Mouse (Mus musculus): Measurements from ENCODE around the gene Elf3. TPM values are rescaled to one million over a fixed set of nuclear protein-coding genes. Genes with fewer than 3 reads are reported as not detected.

The Elf3 gene
- 0.05 and 0.15 TPM in 2 replicates for polyA plus RNA-seq (2012)

GRCm38 (mm10) chr1:135258380-135259127 is at the start of gene Elf3:
Elf3 (minus strand) TSS chr1:135258568.

GRCm38 (mm10) chr1:135283826-135284291 is 25.5 kb upstream of the Elf3 start, which contains the start of gene Rnpep:
Rnpep (minus strand) TSS chr1:135284084.

Other genes starting within 250 kb of the Elf3 start
- 0.03 TPM in 1 of 2 replicates, not detected in the other for gene Lgr6, start 153.3 kb downstream of the Elf3 start, polyA plus RNA-seq (2012)
- gene Ptpn7, start 125.9 kb downstream of the Elf3 start, polyA plus RNA-seq (2012) = 136 and 153 TPM in 2 replicates
- gene Arl8a, start 111.7 kb downstream of the Elf3 start, polyA plus RNA-seq (2012) = 68.3 and 85.1 TPM in 2 replicates
- gene Gpr37l1, start 90.9 kb downstream of the Elf3 start, polyA plus RNA-seq (2012) = not detected in 2 replicates
- 83.0 and 119 TPM in 2 replicates for gene Rnpep, start 25.5 kb upstream of the Elf3 start, polyA plus RNA-seq (2012)
- gene Timm17a, start 55.2 kb upstream of the Elf3 start, polyA plus RNA-seq (2012) = 0.67 and 1.7 TPM in 2 replicates
- not detected in 2 replicates for gene Lmod1, start 66.2 kb upstream of the Elf3 start, polyA plus RNA-seq (2012)
- 0.03 and 0.18 TPM in 2 replicates for gene Shisa4, start 116.7 kb upstream of the Elf3 start, polyA plus RNA-seq (2012)
- gene Ipo9, start 171.9 kb upstream of the Elf3 start, polyA plus RNA-seq (2012) = 15.5 and 15.8 TPM in 2 replicates